Mouse (Mus musculus) heart, embryonic 13.5 days (tissue): Measurements from ENCODE around the gene Dis3l2. TPM values are rescaled to one million over a fixed set of nuclear protein-coding genes. Genes with fewer than 3 reads are reported as not detected.
A peak's percentile ranks its signal among the peaks of the same experiment; 100 is the strongest.

Experiments used
- ATAC-seq: fragments of 200-750 bp; cut with Nextera tagmentation; 2 replicates; pipeline ENCODE4 v1.8.0; 2017; ENCODE audit warnings: moderate TSS enrichment; ENCODE audit not compliant: insufficient number of reproducible peaks, low FRiP score, low TSS enrichment; ENCODE audit errors: extremely low read depth
- H3K27ac ChIP-seq: fragments of 300-500 bp; sonication (generic); replicated peaks from 2 replicates; pipeline ENCODE4 v1.5.1; 2015; ENCODE audit warnings: moderate library complexity, mild to moderate bottlenecking, inconsistent platforms
- H3K27me3 ChIP-seq: fragments of 300-500 bp; sonication (generic); replicated peaks from 2 replicates; pipeline ENCODE4 v1.6.1; 2015; ENCODE audit warnings: mild to moderate bottlenecking, inconsistent platforms
- H3K36me3 ChIP-seq: fragments of 300-500 bp; sonication (generic); 2 replicates; pipeline ENCODE4 v1.6.1; 2015; ENCODE audit warnings: mild to moderate bottlenecking, inconsistent platforms
- H3K4me1 ChIP-seq: fragments of 300-500 bp; sonication (generic); 2 replicates; pipeline ENCODE4 v1.6.1; 2015; ENCODE audit warnings: inconsistent platforms
- H3K4me2 ChIP-seq: fragments of 300-500 bp; sonication (generic); 2 replicates; pipeline ENCODE4 v1.6.1; 2015; ENCODE audit warnings: inconsistent platforms, mild to moderate bottlenecking, moderate library complexity
- H3K4me3 ChIP-seq: fragments of 300-500 bp; sonication (generic); 2 replicates; pipeline ENCODE4 v1.5.1; 2015; ENCODE audit warnings: moderate library complexity, mild to moderate bottlenecking, inconsistent platforms
- H3K9ac ChIP-seq: fragments of 300-500 bp; sonication (generic); 2 replicates; pipeline ENCODE4 v1.6.1; 2015; ENCODE audit warnings: inconsistent platforms, mild to moderate bottlenecking, moderate library complexity
- H3K9me3 ChIP-seq: fragments of 300-500 bp; sonication (generic); 2 replicates; pipeline ENCODE4 v1.6.1; 2016; ENCODE audit warnings: inconsistent platforms
- WGBS: fragments of 180-500 bp; shearing (Covaris S2); methylation state at CpG from one replicate; pipeline ENCODE4 v1.1.7; 2015; ENCODE audit warnings: mixed read lengths; 5-methylcytosine and 5-hydroxymethylcytosine counted together
- polyA plus RNA-seq: library from polyadenylated mRNA; unstranded; fragments of >200 nt; fragmentation: Nextera tagmentation; extraction: Ambion mirVana; gene quantifications from 2 replicates; pipeline ENCODE4 v1.2.1, GENCODE M21; 2015

The Dis3l2 gene
- polyA plus RNA-seq, 1 experiment from 2014 or later, result 15.0 TPM

DNA sequence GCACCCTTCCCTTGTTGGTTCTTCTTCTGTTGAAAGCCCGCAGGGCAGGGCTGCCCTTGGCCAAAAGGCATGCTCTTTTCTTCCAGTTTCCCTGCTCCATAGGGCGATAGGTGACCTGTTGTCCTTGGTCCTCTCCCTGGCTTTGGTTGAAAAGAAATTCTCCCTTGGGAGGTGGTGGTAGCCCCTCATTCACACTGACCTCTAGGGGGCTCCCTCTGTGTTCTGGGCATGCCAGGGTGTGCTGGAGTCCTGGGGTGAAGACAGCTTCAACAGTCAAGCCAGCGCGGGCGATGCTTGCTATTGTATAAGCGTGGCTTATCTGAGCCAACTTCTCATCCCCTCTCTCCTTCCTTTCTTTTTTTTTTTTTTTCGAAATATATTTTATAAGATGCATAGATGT is 6.7 kb upstream of the Dis3l2 start:
- Histone ChIP-seq H3K27ac (no peak overlapping the region), H3K4me2 (no peak overlapping the region), H3K4me3 (no peak overlapping the region), H3K27me3 (no peaks in the 10 kb centered on the region), H3K9ac (no peak overlapping the region), H3K36me3 (no peaks in the 10 kb centered on the region), H3K4me1 (no peaks in the 10 kb centered on the region), H3K9me3 (no peaks in the 10 kb centered on the region)
- WGBS, result 32% methylated on average over 7 of the region's 7 CpGs
- no peak for ATAC-seq

DNA sequence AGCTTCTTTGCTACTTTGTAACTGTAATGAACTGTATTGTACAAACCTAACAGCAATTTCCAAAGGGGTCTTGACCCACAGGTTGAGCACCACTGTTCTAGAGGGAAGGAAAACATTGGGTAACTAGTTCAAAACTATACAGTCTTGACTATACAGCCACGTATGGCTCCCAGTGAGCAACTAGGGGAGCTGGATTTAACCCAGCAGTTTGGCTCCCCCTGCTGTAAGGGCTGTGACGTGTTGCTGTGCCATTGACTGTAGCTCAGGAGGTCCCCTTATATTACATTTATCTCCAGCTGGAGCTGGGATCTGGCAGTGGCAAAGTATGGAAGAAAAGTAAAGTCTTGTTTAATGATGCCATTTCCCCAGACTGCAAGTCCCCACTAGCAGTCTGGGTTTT is 4.9 kb upstream of the Dis3l2 start:
- no peaks in the 10 kb centered on the region for H3K9me3 ChIP-seq
- WGBS, result 29% methylated on average over 2 of the region's 2 CpGs
- ATAC-seq, result no peak

DNA sequence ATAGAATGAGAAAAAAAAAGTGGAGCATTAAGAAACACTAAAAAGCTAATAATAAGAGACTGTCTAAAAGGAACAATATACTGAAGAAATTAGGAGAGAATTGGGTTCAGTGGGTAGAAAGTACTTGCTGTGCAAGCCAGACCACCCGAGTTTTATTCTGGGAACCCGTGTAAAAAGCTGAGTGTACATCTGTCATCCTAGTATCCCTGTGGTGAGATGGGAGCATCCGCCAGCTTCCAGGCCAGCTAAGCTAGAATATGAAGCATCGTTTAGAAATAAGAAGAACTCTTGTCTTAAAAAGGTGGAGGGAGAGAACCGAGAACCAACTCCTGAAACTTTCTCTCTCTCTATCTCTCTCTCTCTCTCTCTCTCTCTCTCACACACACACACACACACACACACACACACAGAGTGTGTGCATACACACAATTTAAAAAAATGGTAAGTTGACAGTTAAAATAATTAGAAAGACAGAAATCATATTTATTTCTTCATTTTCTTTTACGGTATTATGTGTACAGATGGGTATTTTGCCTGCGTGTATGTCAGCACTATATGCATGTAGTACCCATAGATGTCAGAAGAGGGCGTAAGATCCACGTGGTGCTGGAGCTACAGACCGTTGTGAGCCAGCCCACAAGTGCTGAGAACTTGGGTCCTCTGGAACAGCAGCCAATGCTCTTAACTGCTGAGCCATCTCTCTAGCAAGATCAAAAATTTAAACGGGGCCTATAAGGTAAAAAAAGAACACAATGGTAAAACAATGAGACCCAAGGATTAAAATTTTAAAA is 4.1 kb upstream of the Dis3l2 start:
- no peaks in the 10 kb centered on the region for H3K9me3 ChIP-seq
- 60% methylated on average over 11 of the region's 11 CpGs for WGBS
- ATAC-seq, result no peak
- no peak overlapping the region for H3K27ac ChIP-seq
- H3K27me3 ChIP-seq, result no peaks in the 10 kb centered on the region
- no peak overlapping the region for H3K9ac ChIP-seq
- H3K4me3 ChIP-seq, result no peak overlapping the region
- no peaks in the 10 kb centered on the region for H3K36me3 ChIP-seq
- H3K4me2 ChIP-seq, result no peak overlapping the region
- peaks cover 9% of the 10 kb centered on the region for H3K4me1 ChIP-seq

More for the DNA sequence above, 4.9 kb upstream of the Dis3l2 start:
- H3K9ac ChIP-seq, result no peak overlapping the region
- H3K4me3 ChIP-seq, result no peak overlapping the region
- H3K27me3 ChIP-seq, result no peaks in the 10 kb centered on the region
- H3K4me1 ChIP-seq, result peaks cover 5% of the 10 kb centered on the region
- H3K4me2 ChIP-seq, result no peak overlapping the region
- no peaks in the 10 kb centered on the region for H3K36me3 ChIP-seq
- H3K27ac ChIP-seq, result no peak overlapping the region

DNA sequence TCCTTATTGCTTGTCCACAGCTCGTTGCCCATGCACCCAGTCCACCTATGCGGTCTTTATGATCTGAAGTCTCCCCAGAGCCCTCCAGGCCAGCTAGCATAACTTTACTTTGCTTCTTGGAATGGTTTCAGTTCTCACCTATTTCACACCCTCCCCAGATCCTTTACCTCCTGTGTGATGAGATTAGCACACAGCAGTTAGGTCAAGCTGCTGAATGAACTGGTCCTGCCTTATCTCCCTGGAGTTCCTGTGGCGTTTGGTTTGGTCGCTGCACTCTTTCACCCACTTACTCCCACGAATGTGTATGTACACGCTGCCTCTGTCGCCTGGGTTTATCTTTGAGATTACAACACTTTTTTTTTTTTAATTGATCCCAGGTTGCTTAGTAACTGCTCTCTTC is 3.2 kb upstream of the Dis3l2 start:
- WGBS, result 32% methylated on average over 7 of the region's 7 CpGs

DNA sequence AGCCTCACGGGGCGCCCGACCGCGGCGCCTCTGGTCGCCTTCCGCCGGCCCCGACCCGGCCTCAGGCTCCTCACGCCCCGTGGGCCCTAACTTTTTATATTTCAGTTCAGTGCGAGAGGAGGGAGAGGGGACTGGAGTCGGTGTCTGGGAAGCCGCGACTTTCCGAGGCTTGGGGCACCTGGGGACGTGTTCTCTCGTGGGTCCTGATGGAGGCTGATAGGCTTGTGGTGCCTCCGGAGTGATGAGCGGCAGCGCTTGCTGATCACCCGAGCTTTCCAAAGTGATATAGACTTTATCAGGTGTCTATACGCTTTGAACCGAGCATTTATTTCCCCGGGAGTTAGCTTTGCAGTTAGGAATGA is 338 bp downstream of the Dis3l2 start:
- Histone ChIP-seq H3K4me1 (peaks cover 20% of the 10 kb centered on the region), H3K9me3 (no peaks in the 10 kb centered on the region), H3K27me3 (no peaks in the 10 kb centered on the region), H3K9ac (peak overlapping the region; percentile 96), H3K4me2 (peak overlapping the region; percentile 92), H3K4me3 (peak overlapping the region; percentile 95), H3K36me3 (no peaks in the 10 kb centered on the region), H3K27ac (peak overlapping the region; percentile 89)
- under 1% methylated on average over 27 of the region's 27 CpGs for WGBS
- no peak for ATAC-seq

More for the DNA sequence above, 3.2 kb upstream of the Dis3l2 start:
- H3K4me3 ChIP-seq, result no peak overlapping the region
- H3K9ac ChIP-seq, result no peak overlapping the region
- H3K4me2 ChIP-seq, result no peak overlapping the region
- peaks cover 18% of the 10 kb centered on the region for H3K4me1 ChIP-seq
- H3K36me3 ChIP-seq, result no peaks in the 10 kb centered on the region
- no peaks in the 10 kb centered on the region for H3K9me3 ChIP-seq
- H3K27ac ChIP-seq, result no peak overlapping the region
- no peaks in the 10 kb centered on the region for H3K27me3 ChIP-seq
- ATAC-seq, result no peak

DNA sequence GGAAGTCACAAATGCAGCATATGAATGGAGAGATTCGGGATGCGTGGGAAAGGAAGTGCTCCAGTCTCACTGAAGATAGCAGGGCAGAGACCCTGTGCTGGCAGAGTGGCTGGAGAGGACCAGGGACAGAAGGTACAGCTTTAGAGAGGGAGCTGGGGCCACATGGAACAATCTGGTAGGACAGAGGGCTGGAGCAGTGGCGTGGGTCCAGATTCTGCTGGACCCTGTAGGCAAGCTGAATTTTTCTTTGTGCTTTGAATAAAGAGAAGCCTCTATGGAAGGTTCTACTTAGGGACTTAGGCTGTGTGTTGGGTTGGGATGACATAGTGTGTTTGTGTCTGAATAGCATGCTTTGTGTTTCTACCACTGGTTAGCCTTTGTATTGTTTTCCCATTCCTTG is 1.9 kb downstream of the Dis3l2 start:
- no peak overlapping the region for H3K4me2 ChIP-seq
- no peak overlapping the region for H3K27ac ChIP-seq
- H3K9ac ChIP-seq, result no peak overlapping the region
- 59% methylated on average over 3 of the region's 3 CpGs for WGBS
- ATAC-seq, result no peak
- no peaks in the 10 kb centered on the region for H3K9me3 ChIP-seq
- H3K4me1 ChIP-seq, result peaks cover 20% of the 10 kb centered on the region
- H3K27me3 ChIP-seq, result no peaks in the 10 kb centered on the region
- H3K36me3 ChIP-seq, result no peaks in the 10 kb centered on the region
- no peak overlapping the region for H3K4me3 ChIP-seq

DNA sequence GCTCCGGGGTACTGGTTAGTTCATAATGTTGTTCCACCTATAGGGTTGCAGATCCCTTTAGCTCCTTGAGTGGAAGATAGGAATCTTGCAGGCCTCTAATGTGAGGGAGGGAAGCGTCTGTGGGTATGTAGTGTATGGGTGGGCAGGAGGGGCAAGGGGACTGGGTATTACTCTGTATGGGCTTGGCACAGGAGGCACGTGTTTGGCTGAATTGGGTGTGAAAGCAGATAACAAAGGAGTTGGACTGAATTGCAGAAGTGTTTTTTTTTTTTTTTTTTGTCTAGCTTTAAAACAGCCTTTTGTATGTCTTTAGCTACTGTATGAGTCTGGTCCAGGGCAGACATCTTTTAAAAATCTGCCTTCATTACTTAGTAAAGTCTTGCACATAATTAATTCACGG is 5.9 kb downstream of the Dis3l2 start:
- H3K9ac ChIP-seq, result no peak overlapping the region
- H3K27me3 ChIP-seq, result no peaks in the 10 kb centered on the region
- 76% methylated on average over 4 of the region's 4 CpGs for WGBS
- no peaks in the 10 kb centered on the region for H3K9me3 ChIP-seq
- no peak overlapping the region for H3K27ac ChIP-seq
- H3K4me3 ChIP-seq, result no peak overlapping the region
- ATAC-seq, result no peak
- H3K36me3 ChIP-seq, result no peaks in the 10 kb centered on the region
- H3K4me1 ChIP-seq, result peaks cover 11% of the 10 kb centered on the region
- no peak overlapping the region for H3K4me2 ChIP-seq

DNA sequence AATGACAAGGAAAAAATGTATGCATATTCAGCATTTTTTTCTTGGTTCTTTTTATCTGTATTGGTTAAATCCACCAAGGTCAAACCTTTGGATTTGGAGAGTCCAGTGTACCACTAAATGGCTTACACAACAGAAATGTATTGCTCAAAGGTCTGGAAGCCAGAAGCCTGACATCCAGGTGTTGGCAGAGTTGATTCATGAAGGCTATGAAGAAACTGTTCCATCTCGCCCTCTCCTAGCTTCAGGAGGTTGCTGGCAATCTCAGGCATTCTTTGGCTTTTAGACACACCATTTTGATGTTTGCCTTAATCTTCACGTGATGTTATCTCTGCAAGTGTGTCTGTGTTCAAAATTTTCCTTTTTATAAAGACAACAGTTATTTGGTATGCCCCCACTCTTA is 8.4 kb downstream of the Dis3l2 start:
- Histone ChIP-seq H3K36me3 (no peaks in the 10 kb centered on the region), H3K27ac (no peak overlapping the region), H3K27me3 (no peaks in the 10 kb centered on the region), H3K9ac (no peak overlapping the region), H3K4me2 (no peak overlapping the region), H3K4me3 (no peak overlapping the region), H3K9me3 (no peaks in the 10 kb centered on the region), H3K4me1 (no peaks in the 10 kb centered on the region; the same call in 1 of the 2 replicates)
- WGBS, result 82% methylated on average over 2 of the region's 2 CpGs
- no peak for ATAC-seq

DNA sequence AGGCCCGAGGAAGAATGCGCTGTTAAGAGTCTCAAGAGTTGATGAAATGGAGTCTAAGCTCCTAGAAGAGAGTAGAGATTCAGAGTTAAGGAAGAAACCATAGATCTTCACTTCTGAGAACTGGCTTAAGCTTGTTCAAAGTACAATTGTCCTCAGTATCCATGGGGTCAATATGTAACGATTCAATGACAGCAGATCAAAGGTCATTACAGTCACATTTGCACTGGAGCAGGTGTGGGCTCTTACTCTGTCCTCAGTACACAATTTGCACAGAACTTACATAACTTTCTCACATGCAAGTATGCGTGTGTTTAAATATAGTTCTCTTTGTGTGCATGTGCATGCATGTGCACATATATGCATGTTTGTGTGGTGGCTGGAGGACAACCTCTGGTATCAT is 9.4 kb downstream of the Dis3l2 start:
- Histone ChIP-seq H3K27me3 (no peaks in the 10 kb centered on the region), H3K36me3 (no peaks in the 10 kb centered on the region), H3K27ac (no peak overlapping the region), H3K4me1 (peaks cover 9% of the 10 kb centered on the region), H3K4me3 (no peak overlapping the region), H3K9me3 (no peaks in the 10 kb centered on the region), H3K4me2 (no peak overlapping the region), H3K9ac (no peak overlapping the region)
- no peak for ATAC-seq
- WGBS, result 87% methylated on average over 4 of the region's 4 CpGs

DNA sequence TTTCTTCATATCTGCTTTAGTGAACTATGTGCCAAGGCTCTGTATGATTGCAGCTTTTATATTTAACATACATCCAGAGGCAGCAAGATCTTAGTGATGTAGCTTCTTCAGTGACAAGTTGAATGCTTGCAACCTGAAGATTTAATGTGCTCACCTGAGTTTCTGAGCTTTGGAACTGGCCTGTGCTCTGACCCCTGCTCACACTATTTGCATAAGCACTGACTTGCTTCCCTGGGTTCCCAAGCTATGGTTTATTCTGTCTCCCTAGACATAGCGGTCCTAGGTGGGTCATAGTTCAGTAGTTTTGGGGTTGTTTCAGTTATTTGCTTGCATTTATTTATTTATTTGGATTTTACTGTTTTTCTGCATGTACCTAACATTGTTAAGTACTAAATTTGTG is 14.6 kb downstream of the Dis3l2 start:
- Histone ChIP-seq H3K27ac (no peak overlapping the region), H3K4me1 (peaks cover 26% of the 10 kb centered on the region), H3K9ac (no peak overlapping the region), H3K27me3 (no peaks in the 10 kb centered on the region), H3K9me3 (no peaks in the 10 kb centered on the region), H3K36me3 (no peaks in the 10 kb centered on the region), H3K4me3 (no peak overlapping the region), H3K4me2 (no peak overlapping the region)
- 93% methylated on average over 1 of the region's 1 CpGs for WGBS
- ATAC-seq, result no peak

DNA sequence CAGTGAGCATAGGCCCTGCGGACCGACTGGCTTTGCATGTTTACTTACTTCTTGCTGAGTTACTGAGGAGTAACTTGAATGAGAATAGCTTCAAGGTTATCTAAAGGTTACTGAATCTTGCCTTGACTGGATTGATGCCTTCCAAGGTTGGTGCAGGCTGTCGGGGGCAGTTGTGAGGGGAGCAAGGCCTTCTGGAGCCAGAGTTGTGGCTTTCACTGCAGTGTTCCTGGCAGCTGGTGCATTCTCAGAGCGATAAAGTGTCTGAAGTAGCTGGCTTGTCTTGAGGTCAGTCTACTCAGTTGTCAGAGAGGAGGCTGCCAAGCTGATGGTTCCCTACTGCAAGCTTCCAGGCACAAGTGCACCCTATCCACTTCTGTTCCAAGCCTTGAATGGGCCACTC is 15.8 kb downstream of the Dis3l2 start:
- no peak for ATAC-seq
- Histone ChIP-seq H3K4me1 (peaks cover 26% of the 10 kb centered on the region), H3K27ac (peak overlapping the region; percentile 36; the same call in 1 of the 2 replicates), H3K4me2 (no peak overlapping the region), H3K36me3 (no peaks in the 10 kb centered on the region), H3K9me3 (no peaks in the 10 kb centered on the region), H3K27me3 (no peaks in the 10 kb centered on the region), H3K4me3 (no peak overlapping the region), H3K9ac (no peak overlapping the region)
- WGBS, result 59% methylated on average over 4 of the region's 4 CpGs

DNA sequence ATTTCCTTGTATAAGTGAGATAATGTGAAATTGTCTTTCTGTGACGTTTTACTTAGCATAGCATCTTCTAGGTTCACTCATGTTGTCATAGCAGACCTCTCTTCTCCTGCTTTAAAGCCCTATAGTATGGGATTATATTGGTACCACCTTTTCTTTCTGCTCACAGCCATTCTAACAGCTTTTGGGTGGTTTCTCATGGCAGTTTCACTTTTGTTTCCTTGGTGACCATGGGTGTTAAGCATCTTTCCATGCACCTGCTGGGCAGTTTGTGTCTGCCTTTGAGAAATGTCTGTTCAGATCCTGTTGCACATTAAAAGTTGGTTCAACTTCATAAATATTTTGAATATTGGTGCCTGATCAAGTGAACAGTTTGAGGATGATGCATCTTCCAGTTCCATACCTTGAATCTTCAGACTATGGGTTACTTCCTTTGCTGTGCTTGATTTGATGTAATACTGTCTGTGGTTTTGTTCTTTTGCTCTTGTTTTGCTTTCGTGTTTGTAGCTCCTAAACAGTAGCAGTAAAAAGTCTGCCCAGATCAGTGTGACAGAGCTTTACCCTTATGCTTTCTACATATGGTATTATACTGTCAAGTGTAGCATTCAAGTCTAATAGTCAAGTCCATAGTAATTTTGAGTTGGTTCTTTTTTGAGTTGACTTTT is 29.7 kb downstream of the Dis3l2 start:
- 58% methylated on average over 2 of the region's 2 CpGs for WGBS
- Histone ChIP-seq H3K27me3 (no peaks in the 10 kb centered on the region), H3K9ac (no peak overlapping the region), H3K27ac (no peak overlapping the region), H3K4me3 (no peak overlapping the region), H3K4me1 (no peaks in the 10 kb centered on the region), H3K4me2 (no peak overlapping the region), H3K36me3 (no peaks in the 10 kb centered on the region), H3K9me3 (peaks cover 2% of the 10 kb centered on the region; the same call in 1 of the 2 replicates)
- no peak for ATAC-seq
